Mouse (Mus musculus) intestine, postnatal 0 days (tissue): ENCODE results near the gene Akain1. TPM values are rescaled to one million over a fixed set of nuclear protein-coding genes. Genes with fewer than 3 reads are reported as not detected.
A peak's percentile ranks its signal among the peaks of the same experiment; 100 is the strongest.

ENCODE experiments used
- ATAC-seq: fragments of 200-750 bp; cut with Nextera tagmentation; 2 replicates; pipeline ENCODE4 v1.8.0; 2017; ENCODE audit warnings: mild to moderate bottlenecking, moderate TSS enrichment, moderate library complexity
- H3K27ac ChIP-seq: fragments of 300-500 bp; sonication (generic); 2 replicates; pipeline ENCODE4 v1.5.1; 2014; ENCODE audit warnings: mild to moderate bottlenecking, low read depth, low read length, moderate library complexity
- H3K27me3 ChIP-seq: fragments of 300-500 bp; sonication (generic); replicated peaks from 2 replicates; pipeline ENCODE4 v1.6.1; 2014; ENCODE audit warnings: low read length, mixed read lengths; ENCODE audit not compliant: control insufficient read depth, insufficient read depth
- H3K36me3 ChIP-seq: fragments of 300-500 bp; sonication (generic); 2 replicates; pipeline ENCODE4 v1.6.1; 2014; ENCODE audit warnings: mild to moderate bottlenecking, moderate library complexity; ENCODE audit not compliant: control insufficient read depth, insufficient read depth
- H3K4me1 ChIP-seq: fragments of 300-500 bp; sonication (generic); replicated peaks from 2 replicates; pipeline ENCODE4 v1.6.1; 2014; ENCODE audit warnings: antibody characterized with exemption, low read length, mixed read lengths; ENCODE audit not compliant: control insufficient read depth, insufficient read depth
- H3K4me2 ChIP-seq: fragments of 300-500 bp; sonication (generic); replicated peaks from 2 replicates; pipeline ENCODE4 v1.6.1; 2014; ENCODE audit warnings: low read depth, mild to moderate bottlenecking, moderate library complexity
- H3K4me3 ChIP-seq: fragments of 300-500 bp; sonication (generic); 2 replicates; pipeline ENCODE4 v1.5.1; 2014; ENCODE audit warnings: low read depth, low read length
- H3K9ac ChIP-seq: fragments of 300-500 bp; sonication (generic); 2 replicates; pipeline ENCODE4 v1.6.1; 2014; ENCODE audit warnings: mild to moderate bottlenecking, low read depth, low read length
- H3K9me3 ChIP-seq: fragments of 300-500 bp; sonication (generic); 2 replicates; pipeline ENCODE4 v1.6.1; 2016; ENCODE audit warnings: mixed run types; ENCODE audit not compliant: control insufficient read depth
- CTCF ChIP-seq: sonication (generic); IDR thresholded peaks from 2 replicates; pipeline ENCODE4 v1.5.1; 2016; ENCODE audit warnings: low read depth, mild to moderate bottlenecking, control low read depth, antibody characterized with exemption, moderate library complexity
- WGBS: fragments of 180-500 bp; shearing (Covaris S2); extraction: QIAGEN DNeasy Blood & Tissue Kit; methylation state at CpG from one replicate; pipeline ENCODE4 v1.1.7; 2014; 5-methylcytosine and 5-hydroxymethylcytosine counted together
- polyA plus RNA-seq: library from polyadenylated mRNA; unstranded; fragments of >200 nt; fragmentation: Nextera tagmentation; extraction: Ambion mirVana; gene quantifications from 2 replicates; pipeline ENCODE4 v1.2.1, GENCODE M21; 2015

Akain1 gene
- polyA plus RNA-seq, 1 experiment from 2014 or later: not detected

- TF ChIP-seq CTCF: no peak
Observed at GRCm38 (mm10) chr17:69416920-69417661, 22.0 kb upstream of the Akain1 start.

GRCm38 (mm10) chr17:69417724-69418373 lies 21.3 kb upstream of the Akain1 start:
- Histone ChIP-seq H3K27ac (peak overlapping the region; percentile 98), H3K4me3 (peak overlapping the region; percentile 94), H3K4me2 (peak overlapping the region; percentile 76), H3K27me3 (no peaks in the 10 kb centered on the region), H3K9ac (peak overlapping the region; percentile 88), H3K9me3 (no peaks in the 10 kb centered on the region), H3K4me1 (no peaks in the 10 kb centered on the region), H3K36me3 (no peaks in the 10 kb centered on the region)
- 3% methylated on average over 26 of the region's 26 CpGs for WGBS
- TF ChIP-seq CTCF: no peak
- ATAC-seq: peak; percentile 58

More at GRCm38 (mm10) chr17:69416920-69417661, 22.0 kb upstream of the Akain1 start:
- H3K36me3 ChIP-seq: no peaks in the 10 kb centered on the region
- H3K27me3 ChIP-seq: no peaks in the 10 kb centered on the region
- peak; percentile 100 for ATAC-seq
- WGBS: under 1% methylated on average over 55 of the region's 56 CpGs
- H3K4me3 ChIP-seq: peak overlapping the region; percentile 94
- H3K9ac ChIP-seq: peak overlapping the region; percentile 88
- no peaks in the 10 kb centered on the region for H3K4me1 ChIP-seq
- H3K9me3 ChIP-seq: no peaks in the 10 kb centered on the region
- peak overlapping the region; percentile 76 for H3K4me2 ChIP-seq
- peak overlapping the region; percentile 98 for H3K27ac ChIP-seq

- no peak overlapping the region for H3K4me3 ChIP-seq
- WGBS: 5% methylated on average over 1 of the region's 1 CpGs
- ATAC-seq: no peak
Observed at GRCm38 (mm10) chr17:69421592-69421991, 17.5 kb upstream of the Akain1 start.

GRCm38 (mm10) chr17:69437836-69438235 lies 1.3 kb upstream of the Akain1 start:
- TF ChIP-seq CTCF: no peak
- Histone ChIP-seq H3K4me2 (no peak overlapping the region), H3K27me3 (peaks cover 30% of the 10 kb centered on the region), H3K4me3 (no peak overlapping the region), H3K4me1 (no peaks in the 10 kb centered on the region), H3K27ac (no peak overlapping the region), H3K9me3 (no peaks in the 10 kb centered on the region), H3K36me3 (no peaks in the 10 kb centered on the region), H3K9ac (no peak overlapping the region)
- ATAC-seq: no peak
- WGBS: 71% methylated on average over 5 of the region's 5 CpGs

More at GRCm38 (mm10) chr17:69421592-69421991, 17.5 kb upstream of the Akain1 start:
- Histone ChIP-seq H3K27me3 (no peaks in the 10 kb centered on the region), H3K4me1 (no peaks in the 10 kb centered on the region), H3K9ac (no peak overlapping the region), H3K27ac (no peak overlapping the region), H3K9me3 (no peaks in the 10 kb centered on the region), H3K4me2 (no peak overlapping the region), H3K36me3 (no peaks in the 10 kb centered on the region)
- TF ChIP-seq CTCF: no peak

GRCm38 (mm10) chr17:69438486-69438885 lies 640 bp upstream of the Akain1 start:
- H3K9ac ChIP-seq: no peak overlapping the region
- no peaks in the 10 kb centered on the region for H3K4me1 ChIP-seq
- no peak for TF ChIP-seq CTCF
- H3K9me3 ChIP-seq: no peaks in the 10 kb centered on the region
- peak overlapping the region; percentile 68 for H3K4me2 ChIP-seq
- 33% methylated on average over 14 of the region's 14 CpGs for WGBS
- peaks cover 30% of the 10 kb centered on the region for H3K27me3 ChIP-seq
- H3K36me3 ChIP-seq: no peaks in the 10 kb centered on the region
- no peak overlapping the region for H3K27ac ChIP-seq
- peak overlapping the region; percentile 34; the same call in 1 of the 2 replicates for H3K4me3 ChIP-seq
- no peak for ATAC-seq
